8 mouse cellular contexts compared by ENCODE assay signal in the genomic region with DNA sequence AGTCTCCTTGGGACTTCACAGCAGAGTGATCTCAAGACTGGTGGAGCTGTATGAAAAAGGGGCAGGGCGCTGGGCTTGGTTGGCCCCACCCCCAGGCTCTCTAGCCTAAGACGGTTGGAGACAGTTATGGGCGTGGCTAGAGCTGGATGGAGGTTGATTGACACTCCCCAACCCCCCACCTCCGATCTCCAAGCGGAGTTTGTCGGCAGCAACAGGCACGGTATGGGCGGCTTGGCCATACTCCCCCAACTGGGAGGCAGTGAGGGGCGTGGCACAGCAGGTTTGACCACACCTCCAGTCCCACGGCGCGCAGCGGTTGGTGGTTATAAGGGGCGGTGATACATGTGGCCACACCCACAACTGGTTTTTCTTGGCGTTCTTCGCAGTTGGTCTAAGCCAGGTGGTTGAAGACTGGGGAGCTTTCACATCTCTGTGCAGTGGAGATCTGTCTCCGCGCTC.
DNase-seq lines count a peak whose midpoint lies in the region; ATAC-seq and TF ChIP-seq lines count a peak whose summit lies in the region.

No protein-coding gene starts in this region.

- peaks cover 51% of the 10 kb centered on the region for H3K27me3 ChIP-seq in embryonic facial prominence, embryonic 10.5 days (replicated peaks; ENCODE audit: low read depth, poor library complexity, severe bottlenecking)
- peaks cover 12% of the 10 kb centered on the region for H3K27me3 ChIP-seq in heart, embryonic 11.5 days (ENCODE audit: control insufficient read depth, insufficient read depth, low read length)
- peaks cover 20% of the 10 kb centered on the region for H3K27me3 ChIP-seq in kidney, embryonic 15.5 days
- H3K27me3 ChIP-seq in neural tube, embryonic 15.5 days (replicated peaks): peaks cover 29% of the 10 kb centered on the region
- H3K27me3 ChIP-seq in thymus, adult 2 months (ENCODE audit: control insufficient read depth, insufficient read depth, low read length): no peaks in the 10 kb centered on the region

- peaks cover 16% of the 10 kb centered on the region for H3K4me1 ChIP-seq in embryonic facial prominence, embryonic 10.5 days
- peaks cover 8% of the 10 kb centered on the region for H3K4me1 ChIP-seq in heart, embryonic 11.5 days (ENCODE audit: control insufficient read depth, insufficient read depth, low read length)
- peaks cover 19% of the 10 kb centered on the region for H3K4me1 ChIP-seq in kidney, embryonic 15.5 days
- H3K4me1 ChIP-seq in lung, adult 2 months (ENCODE audit: control insufficient read depth, insufficient read depth, low read length): 0 out of 2 replicates have a peak, but pooled peaks cover 4% of the 10 kb centered on the region
- peaks cover 9% of the 10 kb centered on the region for H3K4me1 ChIP-seq in neural tube, embryonic 15.5 days
- peaks cover 19% of the 10 kb centered on the region for H3K4me1 ChIP-seq in thymus, adult 2 months (replicated peaks; ENCODE audit: control insufficient read depth, insufficient read depth, low read length)

- WGBS in embryonic facial prominence, embryonic 10.5 days: 7% methylated on average over 18 of the region's 18 CpGs
- WGBS in heart, embryonic 11.5 days (ENCODE audit: insufficient replicate concordance): 6% methylated on average over 18 of the region's 18 CpGs
- 7% methylated on average over 18 of the region's 18 CpGs for WGBS in kidney, embryonic 15.5 days
- 5% methylated on average over 18 of the region's 18 CpGs for WGBS in lung, adult 2 months
- WGBS in neural tube, embryonic 15.5 days: 9% methylated on average over 18 of the region's 18 CpGs
- 19% methylated on average over 18 of the region's 18 CpGs for WGBS in thymus, adult 2 months

- peak overlapping the region; percentile 48 for H3K4me3 ChIP-seq in embryonic facial prominence, embryonic 10.5 days
- H3K4me3 ChIP-seq in heart, embryonic 11.5 days (ENCODE audit: low read depth, low read length): peak overlapping the region; percentile 23
- peak overlapping the region; percentile 28 for H3K4me3 ChIP-seq in kidney, embryonic 15.5 days (replicated peaks)
- no peak overlapping the region for H3K4me3 ChIP-seq in lung, adult 2 months (replicated peaks; ENCODE audit: extremely low read depth, low read depth, low read length)
- peak overlapping the region; percentile 24 for H3K4me3 ChIP-seq in neural tube, embryonic 15.5 days (replicated peaks)
- peak overlapping the region; percentile 2; the same call in 1 of the 2 replicates for H3K4me3 ChIP-seq in thymus, adult 2 months (ENCODE audit: control insufficient read depth, insufficient read depth, low read length)

- H3K9ac ChIP-seq in heart, embryonic 11.5 days (ENCODE audit: low read depth, low read length): no peak overlapping the region
- no peak overlapping the region for H3K9ac ChIP-seq in kidney, embryonic 15.5 days
- H3K9ac ChIP-seq in neural tube, embryonic 15.5 days (replicated peaks): no peak overlapping the region

- no peaks in the 10 kb centered on the region for H3K36me3 ChIP-seq in embryonic facial prominence, embryonic 10.5 days (replicated peaks)
- H3K36me3 ChIP-seq in heart, embryonic 11.5 days (ENCODE audit: control insufficient read depth, insufficient read depth, low read length): no peaks in the 10 kb centered on the region
- no peaks in the 10 kb centered on the region for H3K36me3 ChIP-seq in kidney, embryonic 15.5 days
- H3K36me3 ChIP-seq in neural tube, embryonic 15.5 days: no peaks in the 10 kb centered on the region
- no peaks in the 10 kb centered on the region for H3K36me3 ChIP-seq in thymus, adult 2 months (ENCODE audit: control insufficient read depth, insufficient read depth, low read length)

- H3K4me2 ChIP-seq in heart, embryonic 11.5 days: peak overlapping the region; percentile 55
- peak overlapping the region; percentile 59 for H3K4me2 ChIP-seq in kidney, embryonic 15.5 days
- peak overlapping the region; percentile 56 for H3K4me2 ChIP-seq in neural tube, embryonic 15.5 days

- TF ChIP-seq CTCF in lung, adult 2 months (IDR thresholded peaks at IDR 0.05; ENCODE audit: insufficient read depth, low read length): no peak
- TF ChIP-seq CTCF in thymus, adult 2 months (IDR thresholded peaks at IDR 0.05; ENCODE audit: borderline replicate concordance, control insufficient read depth, extremely low read depth, insufficient read depth, low read length, poor library complexity): no peak

- H3K9me3 ChIP-seq in embryonic facial prominence, embryonic 10.5 days: 0 out of 2 replicates have a peak, but pooled peaks cover 3% of the 10 kb centered on the region
- no peaks in the 10 kb centered on the region for H3K9me3 ChIP-seq in heart, embryonic 11.5 days (replicated peaks; ENCODE audit: control insufficient read depth, low read length)
- H3K9me3 ChIP-seq in kidney, embryonic 15.5 days (replicated peaks): no peaks in the 10 kb centered on the region
- no peaks in the 10 kb centered on the region for H3K9me3 ChIP-seq in neural tube, embryonic 15.5 days (replicated peaks)

- TF ChIP-seq POLR2A in lung, adult 2 months (IDR thresholded peaks at IDR 0.05; ENCODE audit: borderline replicate concordance, extremely low read depth, low read depth, low read length): no peak
- TF ChIP-seq POLR2A in thymus, adult 2 months (IDR thresholded peaks at IDR 0.05; ENCODE audit: control insufficient read depth, extremely low read depth, insufficient read depth, low read length, poor library complexity): no peak

- intact Hi-C loops in heart, postnatal 25 days (cut with DNase I): no loop called here

- peak; percentile 25 to 40 for DNase-seq in heart, adult 18-20 months
- DNase-seq in heart, postnatal 25 days (ENCODE audit: low spot score): no peak
- DNase-seq in embryonic facial prominence, embryonic 10.5 days (ENCODE audit: low spot score): peak; percentile 90
- DNase-seq in lung, adult 2 months: peak; percentile 48
- peak; percentile 51 for DNase-seq in thymus, adult 2 months

- H3K27ac ChIP-seq in embryonic facial prominence, embryonic 10.5 days (replicated peaks): no peak overlapping the region
- no peak overlapping the region for H3K27ac ChIP-seq in heart, embryonic 11.5 days (ENCODE audit: low read depth, low read length)
- no peak overlapping the region for H3K27ac ChIP-seq in kidney, embryonic 15.5 days
- no peak overlapping the region for H3K27ac ChIP-seq in neural tube, embryonic 15.5 days (replicated peaks)
- H3K27ac ChIP-seq in thymus, adult 2 months (ENCODE audit: control insufficient read depth, insufficient read depth, low read length): no peak overlapping the region

- ATAC-seq in heart, embryonic 11.5 days (replicated peaks; ENCODE audit: insufficient number of reproducible peaks, low FRiP score, low TSS enrichment): peak; percentile 82
- ATAC-seq in kidney, embryonic 15.5 days (replicated peaks; ENCODE audit: low FRiP score): peak; percentile 90
- ATAC-seq in neural tube, embryonic 15.5 days (ENCODE audit: low FRiP score): peak; percentile 70
